ENCODE assay signal across 12 mouse cellular contexts in genomic region chr6:99652341-99652740, GRCm38 (mm10). TPM values are rescaled to one million over a fixed set of nuclear protein-coding genes. Genes with fewer than 3 reads are reported as not detected.
A peak's percentile ranks its signal among the peaks of the same experiment; 100 is the strongest.
DNase-seq lines count a peak whose midpoint lies in the region; ATAC-seq lines count a peak whose summit lies in the region.
"Had no signal": no experiment of that assay in that cellular context is flagged by ENCODE, and none has a peak within 500 bp of the region (broad histone marks: within the 10 kb centered on the region; RNA-seq: fewer than 3 reads in every experiment).

No protein-coding gene starts in this region.

- no peaks in the 10 kb centered on the region; the same call in 1 of the 2 replicates for H3K4me1 ChIP-seq in hindbrain, embryonic 16.5 days (ENCODE audit: control insufficient read depth, insufficient read depth, low read depth, low read length)
- H3K4me1 ChIP-seq in hindbrain, embryonic 13.5 days (replicated peaks) = peaks cover 11% of the 10 kb centered on the region
- peaks cover 3% of the 10 kb centered on the region; the same call in 1 of the 2 replicates for H3K4me1 ChIP-seq in forebrain, embryonic 16.5 days (replicated peaks; ENCODE audit: control insufficient read depth, insufficient read depth, low read length)

- WGBS in hindbrain, embryonic 16.5 days = 76% methylated on average over 2 of the region's 2 CpGs
- WGBS in hindbrain, embryonic 13.5 days = 75% methylated on average over 2 of the region's 2 CpGs
- 86% methylated on average over 2 of the region's 2 CpGs for WGBS in forebrain, embryonic 16.5 days

- H3K9me3 ChIP-seq in hindbrain, embryonic 16.5 days (ENCODE audit: control insufficient read depth, low read length) = no peaks in the 10 kb centered on the region
- H3K9me3 ChIP-seq in hindbrain, embryonic 13.5 days = no peaks in the 10 kb centered on the region
- H3K9me3 ChIP-seq in forebrain, embryonic 16.5 days (ENCODE audit: control insufficient read depth, low read length) = no peaks in the 10 kb centered on the region

- ATAC-seq in hindbrain, embryonic 16.5 days = peak; percentile 37; the same call in 1 of the 2 replicates
- no peak for ATAC-seq in hindbrain, embryonic 13.5 days (ENCODE audit: low FRiP score)
- peak; percentile 10; the same call in 1 of the 2 replicates for ATAC-seq in forebrain, embryonic 16.5 days

- no peak overlapping the region for H3K9ac ChIP-seq in hindbrain, embryonic 16.5 days (ENCODE audit: low read depth, low read length)
- H3K9ac ChIP-seq in hindbrain, embryonic 13.5 days = no peak overlapping the region
- H3K9ac ChIP-seq in forebrain, embryonic 16.5 days (replicated peaks; ENCODE audit: low read depth, low read length) = no peak overlapping the region

- peak; percentile 35 for DNase-seq in thymus, postnatal 0 days (ENCODE audit: low spot score)
- DNase-seq in thymus, postnatal 36 days = no peak
- DNase-seq in retina, embryonic 14.5 days (ENCODE audit: low spot score) = peak; percentile 68
- no peak for DNase-seq in cerebellum, adult 9-11 months
- DNase-seq in kidney, postnatal 14 days = no peak
- DNase-seq: adrenal gland, adult 2 months; heart, postnatal 4 days; right cerebral cortex, adult 18-20 months had no signal

- H3K4me3 ChIP-seq in hindbrain, embryonic 16.5 days (ENCODE audit: low read length) = no peak overlapping the region
- H3K4me3 ChIP-seq in hindbrain, embryonic 13.5 days = no peak overlapping the region
- no peak overlapping the region for H3K4me3 ChIP-seq in forebrain, embryonic 16.5 days (replicated peaks; ENCODE audit: low read length)
- H3K4me3 ChIP-seq: myocyte had no signal

- H3K27me3 ChIP-seq in hindbrain, embryonic 16.5 days (replicated peaks; ENCODE audit: control insufficient read depth, insufficient read depth, low read length) = no peaks in the 10 kb centered on the region
- peaks cover 8% of the 10 kb centered on the region; the same call in 1 of the 2 replicates for H3K27me3 ChIP-seq in hindbrain, embryonic 13.5 days
- H3K27me3 ChIP-seq in forebrain, embryonic 16.5 days (replicated peaks; ENCODE audit: control insufficient read depth, insufficient read depth, low read length) = no peaks in the 10 kb centered on the region

- no peak overlapping the region for H3K27ac ChIP-seq in hindbrain, embryonic 16.5 days (ENCODE audit: low read depth, low read length)
- no peak overlapping the region for H3K27ac ChIP-seq in hindbrain, embryonic 13.5 days
- no peak overlapping the region for H3K27ac ChIP-seq in forebrain, embryonic 16.5 days (ENCODE audit: low read length)

- H3K4me2 ChIP-seq in hindbrain, embryonic 16.5 days (ENCODE audit: low read length) = no peak overlapping the region
- H3K4me2 ChIP-seq in hindbrain, embryonic 13.5 days = no peak overlapping the region
- H3K4me2 ChIP-seq in forebrain, embryonic 16.5 days (ENCODE audit: low read length) = no peak overlapping the region

- no peaks in the 10 kb centered on the region for H3K36me3 ChIP-seq in hindbrain, embryonic 16.5 days (ENCODE audit: control insufficient read depth, insufficient read depth, low read length)
- H3K36me3 ChIP-seq in hindbrain, embryonic 13.5 days = no peaks in the 10 kb centered on the region
- H3K36me3 ChIP-seq in forebrain, embryonic 16.5 days (ENCODE audit: control insufficient read depth, insufficient read depth) = peaks cover 1% of the 10 kb centered on the region

RNA-seq across cellular contexts. Expression of gene Eif4e3, which starts 14.2 kb away (rescaled TPM):
- 5.7 and 6.4 TPM in 2 replicates for polyA plus RNA-seq in hindbrain, embryonic 16.5 days (2015; fragmentation: Nextera tagmentation; extraction: Ambion mirVana)
- polyA plus RNA-seq in hindbrain, embryonic 13.5 days (2015; fragmentation: Nextera tagmentation; extraction: Ambion mirVana) = 7.5 and 7.8 TPM in 2 replicates
- 36.4 and 43.2 TPM in 2 replicates for polyA plus RNA-seq in thymus, postnatal 0 days (2015; fragmentation: Nextera tagmentation; extraction: Ambion mirVana)
- polyA plus RNA-seq in forebrain, embryonic 16.5 days (2015; fragmentation: Nextera tagmentation; extraction: Ambion mirVana) = 8.8 and 10.2 TPM in 2 replicates

RNA-seq across cellular contexts. Expression of gene Gm20696, which starts 14.3 kb away (rescaled TPM):
- polyA plus RNA-seq in hindbrain, embryonic 16.5 days (2015; fragmentation: Nextera tagmentation; extraction: Ambion mirVana) = 1.8 and 1.9 TPM in 2 replicates
- polyA plus RNA-seq in hindbrain, embryonic 13.5 days (2015; fragmentation: Nextera tagmentation; extraction: Ambion mirVana) = 2.7 and 3.2 TPM in 2 replicates
- 2.4 and 6.4 TPM in 2 replicates for polyA plus RNA-seq in thymus, postnatal 0 days (2015; fragmentation: Nextera tagmentation; extraction: Ambion mirVana)
- polyA plus RNA-seq in forebrain, embryonic 16.5 days (2015; fragmentation: Nextera tagmentation; extraction: Ambion mirVana) = 3.0 and 6.3 TPM in 2 replicates

RNA-seq across cellular contexts. Expression of gene Gpr27, which starts 40.1 kb away (rescaled TPM):
- polyA plus RNA-seq in hindbrain, embryonic 16.5 days (2015; fragmentation: Nextera tagmentation; extraction: Ambion mirVana) = 13.8 and 15.4 TPM in 2 replicates
- polyA plus RNA-seq in hindbrain, embryonic 13.5 days (2015; fragmentation: Nextera tagmentation; extraction: Ambion mirVana) = 9.8 and 10.2 TPM in 2 replicates
- 1.7 and 2.3 TPM in 2 replicates for polyA plus RNA-seq in thymus, postnatal 0 days (2015; fragmentation: Nextera tagmentation; extraction: Ambion mirVana)
- 17.3 and 17.6 TPM in 2 replicates for polyA plus RNA-seq in forebrain, embryonic 16.5 days (2015; fragmentation: Nextera tagmentation; extraction: Ambion mirVana)
- polyA plus RNA-seq: myocyte had no signal

Comparison
In these comparisons a context has a peak if more than half of its experiments do, and no peak if none do; other contexts are left out.
1. DNase-seq: peak in thymus, postnatal 0 days (single experiment) and retina, embryonic 14.5 days (single experiment); none in thymus, postnatal 36 days (0 of 2), cerebellum, adult 9-11 months (single experiment) and kidney, postnatal 14 days (single experiment).